Mouse (Mus musculus) kidney, adult 2 months (tissue): ENCODE data around the gene Bax. TPM values are rescaled to one million over a fixed set of nuclear protein-coding genes. Genes with fewer than 3 reads are reported as not detected.
A peak's percentile ranks its signal among the peaks of the same experiment; 100 is the strongest.
"Not testable (repeated sequence)": the region's sequence is repeated elsewhere in the genome, so short reads cannot be mapped to it uniquely, and the experiment has no call there.

ENCODE experiments used
- DNase-seq: peaks from one replicate; pipeline ENCODE4 v3.0.0; 2021
- H3K27ac ChIP-seq: fragments of 200-500 bp; 2 replicates; pipeline ENCODE4 v1.5.1; 2012; ENCODE audit warnings: low read depth, low read length, control low read depth, inconsistent platforms; ENCODE audit not compliant: insufficient read depth
- H3K27me3 ChIP-seq: fragments of 200-500 bp; replicated peaks from 2 replicates; pipeline ENCODE4 v1.6.1; 2012; ENCODE audit warnings: mild to moderate bottlenecking, moderate library complexity, low read length, inconsistent platforms; ENCODE audit not compliant: control insufficient read depth, insufficient read depth
- H3K36me3 ChIP-seq: fragments of 200-500 bp; 2 replicates; pipeline ENCODE4 v1.6.1; 2012; ENCODE audit warnings: mild to moderate bottlenecking, moderate library complexity, low read length, inconsistent platforms; ENCODE audit not compliant: control insufficient read depth, insufficient read depth
- H3K4me1 ChIP-seq: fragments of 200-500 bp; 2 replicates; pipeline ENCODE4 v1.6.1; 2011; ENCODE audit warnings: low read length; ENCODE audit not compliant: control insufficient read depth, insufficient read depth
- H3K4me3 ChIP-seq: fragments of 200-500 bp; 2 replicates; pipeline ENCODE4 v1.5.1; 2011; ENCODE audit warnings: mild to moderate bottlenecking, low read depth, low read length, control low read depth; ENCODE audit not compliant: insufficient read depth
- CTCF ChIP-seq: fragments of 200-500 bp; conservative IDR thresholded peaks from 2 replicates; pipeline ENCODE4 v1.5.1; 2011; ENCODE audit warnings: low read depth, mild to moderate bottlenecking, control low read depth, low read length, moderate library complexity, mixed read lengths; ENCODE audit not compliant: insufficient read depth, insufficient read length
- POLR2A ChIP-seq: fragments of 200-500 bp; IDR thresholded peaks from one replicate; pipeline ENCODE4 v1.6.1; 2011; ENCODE audit warnings: low read depth, low read length, control low read depth
- WGBS: fragments of 180-500 bp; shearing (Covaris S2); methylation state at CpG from one replicate; pipeline ENCODE4 v1.1.7; 2018; 5-methylcytosine and 5-hydroxymethylcytosine counted together
- polyA plus RNA-seq: library from polyadenylated mRNA; depleted of rRNA; stranded (reverse); fragments of >200 nt; gene quantifications from 2 replicates; pipeline ENCODE4 v1.2.3, GENCODE M21; 2012

Gene Bax
- polyA plus RNA-seq, 1 experiment: 104 TPM

DNA sequence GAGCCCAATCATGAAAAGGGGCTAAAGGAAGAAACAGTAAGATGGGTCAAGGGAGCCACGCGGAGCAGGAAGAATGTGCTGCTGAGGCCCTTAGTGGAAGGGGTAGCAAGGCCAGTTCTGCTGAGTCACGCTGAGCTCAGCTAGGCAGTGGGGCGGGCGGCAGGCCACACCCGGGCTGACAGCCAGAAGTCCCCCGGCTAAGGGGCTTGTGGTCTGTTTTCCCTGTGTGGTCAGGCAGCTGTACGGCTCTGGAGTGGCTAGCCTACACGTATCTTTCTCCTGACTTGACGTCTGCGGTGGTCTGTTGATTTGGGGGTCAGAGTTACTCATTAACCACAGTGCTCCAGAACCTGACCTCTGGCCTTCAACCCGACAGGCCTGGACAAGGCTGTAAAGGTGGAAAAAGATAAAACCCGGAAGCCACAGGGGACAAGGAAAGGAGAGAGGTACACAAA lies 5.8 kb downstream of the Bax start:
- peak; percentile 80 for DNase-seq
- Histone ChIP-seq H3K4me1 (peaks cover 24% of the 10 kb centered on the region), H3K36me3 (peaks cover 11% of the 10 kb centered on the region), H3K27ac (peak overlapping the region; percentile 95), H3K27me3 (no peaks in the 10 kb centered on the region), H3K4me3 (peak overlapping the region; percentile 19)
- 7% methylated on average over 13 of the region's 13 CpGs for WGBS
- TF ChIP-seq CTCF: no peak
- TF ChIP-seq POLR2A: no peak

DNA sequence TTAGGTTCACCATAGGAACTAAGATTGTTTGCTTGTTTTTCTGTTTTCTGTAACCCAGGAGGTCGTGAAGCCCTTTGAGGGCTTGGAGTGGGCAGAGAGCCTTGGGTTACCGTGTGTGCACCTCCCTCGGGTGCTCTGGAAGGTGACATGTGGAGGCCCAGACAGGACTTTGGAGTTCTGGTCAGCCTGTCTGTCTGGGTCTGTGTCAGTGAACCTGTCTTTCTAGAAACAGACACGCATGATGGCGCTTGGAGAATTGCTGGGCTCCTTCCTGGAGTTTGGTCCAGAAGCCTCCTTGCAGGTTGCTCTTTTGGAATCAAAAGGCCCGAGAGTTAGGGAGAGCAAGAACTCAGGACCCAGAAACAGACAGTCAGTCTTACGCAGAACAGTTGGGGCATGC lies 6.3 kb downstream of the Bax start:
- H3K4me1 ChIP-seq: peaks cover 19% of the 10 kb centered on the region
- H3K36me3 ChIP-seq: peaks cover 11% of the 10 kb centered on the region
- peak; percentile 90 for DNase-seq
- no peak for TF ChIP-seq CTCF
- TF ChIP-seq POLR2A: no peak
- 28% methylated on average over 7 of the region's 7 CpGs for WGBS
- H3K27ac ChIP-seq: peak overlapping the region; percentile 95
- H3K27me3 ChIP-seq: no peaks in the 10 kb centered on the region
- H3K4me3 ChIP-seq: peak overlapping the region; percentile 49; the same call in 1 of the 2 replicates

- peak; percentile 89 for TF ChIP-seq POLR2A
These were observed 7.0 kb downstream of the Bax start, which contains the start of gene Ftl1 for GRCm38 (mm10) chr7:45459564-45460140. Ftl1 (minus strand) TSS chr7:45459884.

GRCm38 (mm10) chr7:45458748-45459563 lies 7.7 kb downstream of the Bax start:
- DNase-seq: peak; percentile 80
- peak overlapping the region; percentile 82 for H3K4me3 ChIP-seq
- WGBS: under 1% methylated on average over 43 of the region's 43 CpGs
- H3K4me1 ChIP-seq: peaks cover 19% of the 10 kb centered on the region
- H3K27ac ChIP-seq: peak overlapping the region; percentile 83
- no peaks in the 10 kb centered on the region for H3K27me3 ChIP-seq
- H3K36me3 ChIP-seq: peaks cover 11% of the 10 kb centered on the region
- no peak for TF ChIP-seq CTCF
- TF ChIP-seq POLR2A: peak; percentile 26

More at GRCm38 (mm10) chr7:45459564-45460140, 7.0 kb downstream of the Bax start, which contains the start of gene Ftl1:
- under 1% methylated on average over 32 of the region's 37 CpGs for WGBS
- DNase-seq: peak; percentile 99
- peak within 1 kb of the TSS; percentile 82 for H3K4me3 ChIP-seq
- H3K36me3 ChIP-seq: peaks cover 11% of the 10 kb centered on the region
- H3K27me3 ChIP-seq: not testable (repeated sequence)
- peaks cover 19% of the 10 kb centered on the region for H3K4me1 ChIP-seq
- peak within 1 kb of the TSS; percentile 95 for H3K27ac ChIP-seq

DNA sequence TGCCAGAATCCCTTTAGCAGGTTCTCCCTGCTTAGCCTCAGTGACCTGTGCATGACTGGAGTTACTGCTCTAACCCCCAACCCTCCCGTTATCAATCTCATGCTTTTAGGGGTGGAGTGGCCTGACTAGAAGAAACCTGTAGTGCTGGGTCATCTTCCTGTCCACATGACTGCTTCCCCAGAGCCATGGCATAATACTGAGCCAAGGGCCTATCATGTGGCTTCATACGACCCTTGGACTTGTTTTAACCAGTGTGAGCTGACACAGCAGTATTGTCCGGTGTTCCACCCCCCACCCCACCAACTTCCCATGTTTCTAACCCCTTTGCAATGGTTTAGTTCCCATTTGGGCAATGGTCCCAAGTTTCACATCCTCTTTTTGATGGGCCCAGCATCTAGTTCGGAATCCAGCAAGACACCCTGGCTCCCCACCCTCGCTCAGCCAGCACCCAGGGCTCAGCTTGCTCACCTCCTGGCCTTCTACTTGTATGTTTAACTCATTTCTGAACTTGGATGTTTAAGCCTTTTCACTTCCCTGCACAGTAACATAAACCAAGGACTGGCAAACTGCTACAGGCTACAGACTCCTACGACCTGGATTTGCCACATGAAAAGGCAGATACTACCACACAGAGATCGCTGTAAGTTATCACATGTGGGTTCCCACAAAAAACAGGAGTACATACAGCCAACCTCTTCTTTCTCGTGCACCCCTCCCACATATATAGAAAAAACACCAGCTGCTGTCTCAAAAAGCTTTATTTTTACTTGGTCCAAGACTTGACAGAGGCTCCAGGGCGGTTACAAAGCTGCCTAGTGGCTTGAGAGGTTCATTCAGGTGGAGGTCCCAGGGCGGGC lies 9.3 kb downstream of the Bax start:
- Histone ChIP-seq H3K27ac (peak overlapping the region; percentile 83), H3K36me3 (peaks cover 11% of the 10 kb centered on the region), H3K4me3 (peak overlapping the region; percentile 82), H3K27me3 (no peaks in the 10 kb centered on the region), H3K4me1 (peaks cover 19% of the 10 kb centered on the region)
- whole genome bisulfite sequencing: 27% methylated on average over 10 of the region's 10 CpGs
- DNase-seq: peak; percentile 91
- TF ChIP-seq POLR2A: no peak
- no peak for TF ChIP-seq CTCF

DNA sequence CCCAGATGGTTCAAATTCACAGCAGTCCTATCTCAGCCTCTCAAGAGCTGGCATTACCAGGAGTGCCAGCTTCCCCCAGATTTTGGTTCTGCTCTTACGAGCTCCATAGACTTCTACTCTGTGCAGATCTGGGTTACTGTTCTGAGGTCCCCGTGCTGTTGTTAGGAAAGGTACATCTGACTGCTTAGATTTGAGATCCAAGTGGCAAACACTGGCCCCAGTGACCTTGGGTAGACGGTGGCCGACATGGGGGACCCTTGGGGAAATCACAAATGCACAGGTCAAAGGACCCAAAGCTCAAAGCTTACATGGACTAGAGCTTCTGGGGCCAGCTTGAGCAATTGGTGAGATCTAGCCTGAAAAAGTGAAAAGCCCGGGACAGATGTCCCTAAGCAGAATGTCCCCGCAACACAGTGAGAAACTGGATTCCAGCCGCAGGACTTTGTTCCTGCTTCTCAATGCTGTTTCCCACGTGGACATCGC lies 9.9 kb downstream of the Bax start:
- TF ChIP-seq POLR2A: no peak
- no peak for TF ChIP-seq CTCF
- H3K4me1 ChIP-seq: peaks cover 16% of the 10 kb centered on the region
- H3K27ac ChIP-seq: peak overlapping the region; percentile 34
- H3K36me3 ChIP-seq: peaks cover 11% of the 10 kb centered on the region
- H3K4me3 ChIP-seq: no peak overlapping the region
- DNase-seq: no peak
- WGBS: 25% methylated on average over 9 of the region's 9 CpGs
- H3K27me3 ChIP-seq: no peaks in the 10 kb centered on the region
